Mouse (Mus musculus): ENCODE results near the gene Ube2e3. TPM values are rescaled to one million over a fixed set of nuclear protein-coding genes. Genes with fewer than 3 reads are reported as not detected.

Ube2e3 gene
- 10 to 100 TPM; 25.8 to 27.2 TPM for total RNA-seq (2023)

GRCm38 (mm10) chr2:78867726-78868510 is at the start of gene Ube2e3:
Gene Ube2e3 (plus strand): TSS chr2:78868124.

Measured in neutrophil, adult 83 days (primary cell).